Mouse (Mus musculus) erythroblast, embryonic 14.5 days (primary cell): ENCODE measurements around the gene Tox3.

Experiments
- GATA1 ChIP-seq: IDR thresholded peaks from 2 replicates; pipeline ENCODE4 v1.6.1; 2012; ENCODE audit warnings: low read length, inconsistent platforms, mixed read lengths
- TAL1 ChIP-seq: IDR thresholded peaks from 3 replicates; pipeline ENCODE4 v1.6.1; 2012; ENCODE audit warnings: low read length, inconsistent platforms, mixed read lengths

DNA sequence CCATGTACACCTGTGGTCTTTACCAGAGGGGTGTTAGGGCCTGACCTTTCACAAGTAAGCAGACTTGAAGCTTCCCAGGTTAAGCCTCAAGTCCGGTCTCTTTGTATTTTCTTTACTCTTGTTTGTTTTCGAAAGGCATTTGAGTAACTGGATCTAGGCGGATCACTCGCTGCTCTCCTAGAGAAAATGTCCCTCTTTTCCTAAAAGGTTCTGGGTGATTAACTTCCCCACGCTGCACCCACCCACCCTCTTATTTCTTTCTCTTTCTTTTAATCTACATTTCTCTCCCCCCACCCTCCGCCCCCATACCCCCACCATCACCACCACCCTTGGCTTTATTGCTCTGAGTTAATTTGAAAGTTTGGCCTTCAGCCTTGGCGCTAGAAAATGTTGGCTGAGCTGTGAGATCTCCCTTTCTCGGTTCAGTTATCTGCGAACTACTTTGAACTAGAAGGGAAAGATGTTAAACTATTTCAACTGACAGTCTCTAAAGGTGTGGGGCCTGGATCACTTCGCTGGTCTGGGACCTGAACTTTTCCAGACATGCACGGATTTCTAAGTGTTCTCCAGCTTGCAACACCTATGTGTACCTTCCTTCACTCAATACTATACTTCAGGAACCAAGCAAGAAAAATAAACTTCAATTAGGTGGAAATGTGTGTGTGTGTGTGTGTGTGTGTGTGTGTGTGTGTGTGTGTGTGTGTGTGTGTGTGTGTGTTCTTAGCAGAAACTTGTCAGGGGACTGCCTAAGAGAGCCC is 962 bp upstream of the Tox3 start:
- no peak for TF ChIP-seq GATA1
- no peak for TF ChIP-seq TAL1
